Mouse (Mus musculus): ENCODE results near the gene Maml1. TPM values are rescaled to one million over a fixed set of nuclear protein-coding genes. Genes with fewer than 3 reads are reported as not detected.
"Not testable (repeated sequence)": the region's sequence is repeated elsewhere in the genome, so short reads cannot be mapped to it uniquely, and the experiment has no call there.

The Maml1 gene
- polyA plus RNA-seq, 1 experiment from 2014 or later = 3.0 TPM

DNA sequence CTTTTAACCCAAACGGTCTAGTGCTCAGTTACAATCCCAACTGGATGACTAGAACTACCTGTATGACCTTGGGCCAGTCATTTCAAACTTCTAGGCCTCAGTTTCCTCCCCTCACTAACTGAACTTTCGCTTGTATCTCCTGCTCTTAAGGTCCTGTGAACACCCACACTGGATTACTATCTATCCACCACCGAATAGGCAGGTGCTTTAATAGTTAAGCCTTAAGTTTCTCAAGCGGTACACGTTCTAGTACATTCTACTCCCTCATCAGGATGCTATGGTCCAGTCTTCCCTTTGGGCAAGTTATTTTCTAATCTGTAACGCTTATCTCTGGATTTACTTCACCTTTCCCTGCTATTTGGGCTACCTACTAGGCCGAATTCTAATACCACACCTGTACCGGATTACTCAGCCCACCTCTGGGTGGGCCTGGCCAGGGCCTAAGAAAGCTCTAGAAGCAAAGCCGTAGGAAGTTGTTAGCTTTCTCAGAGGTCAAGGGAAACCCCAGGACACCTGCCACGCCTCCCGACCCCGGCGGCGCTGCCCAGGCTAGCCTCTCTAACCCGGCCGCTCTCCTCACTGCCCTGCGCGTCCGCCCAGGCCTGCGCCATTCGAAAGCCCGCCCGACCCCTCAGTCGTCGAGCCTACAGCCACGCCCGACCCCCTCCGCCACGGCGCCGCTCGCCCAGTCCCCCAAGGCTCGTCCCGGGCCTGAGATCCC lies 32.8 kb upstream of the Maml1 start:
- WGBS = under 1% methylated on average over 34 of the region's 34 CpGs
- peak overlapping the region; percentile 99 for H3K9ac ChIP-seq (ENCODE audit: low read depth, low read length)
- ATAC-seq = peak; percentile 70
- H3K9me3 ChIP-seq (ENCODE audit: control insufficient read depth, low read length) = no peaks in the 10 kb centered on the region
- H3K27ac ChIP-seq (ENCODE audit: low read length) = peak overlapping the region; percentile 90
- no peaks in the 10 kb centered on the region for H3K27me3 ChIP-seq (replicated peaks; ENCODE audit: control insufficient read depth, insufficient read depth, low read length)
- H3K4me3 ChIP-seq (ENCODE audit: low read length) = peak overlapping the region; percentile 92
- no peaks in the 10 kb centered on the region for H3K36me3 ChIP-seq (ENCODE audit: control insufficient read depth, insufficient read depth, low read length)
- H3K4me2 ChIP-seq (ENCODE audit: low read depth, low read length) = peak overlapping the region; percentile 70
- peaks cover 14% of the 10 kb centered on the region for H3K4me1 ChIP-seq (ENCODE audit: control insufficient read depth, insufficient read depth, low read length)

DNA sequence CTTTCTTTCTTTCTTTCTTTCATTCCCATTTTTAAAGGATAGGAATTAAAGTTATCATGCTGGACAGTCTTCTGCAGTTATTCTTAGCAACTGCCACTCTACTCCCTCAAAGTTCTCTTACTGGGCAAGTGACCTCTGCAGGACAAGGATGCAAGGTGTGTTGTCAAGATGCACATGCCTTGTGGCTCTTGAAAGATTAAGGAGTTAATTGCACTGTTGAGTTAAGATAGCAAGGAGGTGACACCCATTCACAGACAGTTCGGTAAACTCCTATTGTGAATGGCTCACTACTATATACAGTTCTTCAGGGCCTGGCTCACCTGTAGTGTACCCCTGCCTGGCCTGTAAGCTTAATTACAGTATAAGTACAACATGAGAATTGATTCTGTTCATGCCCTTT lies 31.7 kb upstream of the Maml1 start:
- no peak overlapping the region for H3K27ac ChIP-seq (ENCODE audit: low read length)
- H3K9me3 ChIP-seq (ENCODE audit: control insufficient read depth, low read length) = no peaks in the 10 kb centered on the region
- ATAC-seq = no peak
- H3K9ac ChIP-seq (ENCODE audit: low read depth, low read length) = peak overlapping the region; percentile 99; the same call in 1 of the 2 replicates
- H3K36me3 ChIP-seq (ENCODE audit: control insufficient read depth, insufficient read depth, low read length) = no peaks in the 10 kb centered on the region
- WGBS = 23% methylated on average over 1 of the region's 1 CpGs
- H3K4me3 ChIP-seq (ENCODE audit: low read length) = peak overlapping the region; percentile 92
- no peaks in the 10 kb centered on the region for H3K27me3 ChIP-seq (replicated peaks; ENCODE audit: control insufficient read depth, insufficient read depth, low read length)
- H3K4me2 ChIP-seq (ENCODE audit: low read depth, low read length) = peak overlapping the region; percentile 70
- peaks cover 14% of the 10 kb centered on the region for H3K4me1 ChIP-seq (ENCODE audit: control insufficient read depth, insufficient read depth, low read length)

DNA sequence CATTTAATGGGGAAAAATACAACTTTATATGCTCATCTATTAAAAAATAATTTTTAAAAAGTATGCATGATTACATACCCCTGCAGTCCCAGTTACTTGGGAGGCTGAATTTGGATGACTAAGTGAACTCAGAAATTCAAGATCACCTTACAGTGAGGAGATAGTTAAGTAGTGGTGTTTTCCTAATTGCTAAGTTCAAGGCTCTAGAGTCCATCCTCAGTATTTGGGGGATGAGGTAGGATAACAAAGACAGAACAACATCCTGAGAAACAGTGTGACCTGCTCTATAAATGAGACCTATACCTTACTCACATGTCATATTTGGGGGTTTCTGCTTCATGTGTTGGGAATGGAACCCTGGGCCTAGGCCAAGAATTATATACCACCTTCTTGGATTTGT lies 30.2 kb upstream of the Maml1 start:
- H3K4me1 ChIP-seq (ENCODE audit: control insufficient read depth, insufficient read depth, low read length) = peaks cover 17% of the 10 kb centered on the region
- no peaks in the 10 kb centered on the region for H3K36me3 ChIP-seq (ENCODE audit: control insufficient read depth, insufficient read depth, low read length)
- H3K4me3 ChIP-seq (ENCODE audit: low read length) = no peak overlapping the region
- no peaks in the 10 kb centered on the region for H3K9me3 ChIP-seq (ENCODE audit: control insufficient read depth, low read length)
- no peak overlapping the region for H3K9ac ChIP-seq (ENCODE audit: low read depth, low read length)
- ATAC-seq = no peak
- H3K27me3 ChIP-seq (replicated peaks; ENCODE audit: control insufficient read depth, insufficient read depth, low read length) = no peaks in the 10 kb centered on the region
- H3K27ac ChIP-seq (ENCODE audit: low read length) = no peak overlapping the region
- H3K4me2 ChIP-seq (ENCODE audit: low read depth, low read length) = peak overlapping the region; percentile 22; the same call in 1 of the 2 replicates

DNA sequence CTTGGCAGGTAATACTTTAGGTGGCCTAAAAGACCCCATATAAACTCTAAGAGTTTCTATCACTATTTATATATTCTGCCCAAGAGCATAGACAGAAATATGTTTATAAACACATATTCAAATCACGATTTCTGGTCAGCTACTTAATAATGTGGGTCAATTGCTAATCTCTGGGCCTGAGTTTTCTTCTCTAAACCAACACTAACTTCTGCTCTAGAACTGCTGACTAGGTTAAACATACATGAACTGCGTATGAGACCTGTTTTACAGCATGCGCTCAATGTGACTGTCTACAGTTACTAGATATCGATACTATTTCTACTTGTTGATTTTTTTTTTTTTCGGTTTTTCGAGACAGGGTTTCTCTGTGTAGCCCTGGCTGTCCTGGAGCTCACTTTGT lies 29.1 kb upstream of the Maml1 start:
- H3K9me3 ChIP-seq (ENCODE audit: control insufficient read depth, low read length) = no peaks in the 10 kb centered on the region
- H3K27me3 ChIP-seq (replicated peaks; ENCODE audit: control insufficient read depth, insufficient read depth, low read length) = no peaks in the 10 kb centered on the region
- no peak overlapping the region for H3K9ac ChIP-seq (ENCODE audit: low read depth, low read length)
- H3K4me3 ChIP-seq (ENCODE audit: low read length) = no peak overlapping the region
- WGBS = 84% methylated on average over 6 of the region's 6 CpGs
- H3K36me3 ChIP-seq (ENCODE audit: control insufficient read depth, insufficient read depth, low read length) = no peaks in the 10 kb centered on the region
- ATAC-seq = no peak
- H3K27ac ChIP-seq (ENCODE audit: low read length) = no peak overlapping the region
- H3K4me2 ChIP-seq (ENCODE audit: low read depth, low read length) = 0 out of 2 replicates have a peak overlapping the region, but pooled peaks have one; percentile 5
- peaks cover 17% of the 10 kb centered on the region for H3K4me1 ChIP-seq (ENCODE audit: control insufficient read depth, insufficient read depth, low read length)

DNA sequence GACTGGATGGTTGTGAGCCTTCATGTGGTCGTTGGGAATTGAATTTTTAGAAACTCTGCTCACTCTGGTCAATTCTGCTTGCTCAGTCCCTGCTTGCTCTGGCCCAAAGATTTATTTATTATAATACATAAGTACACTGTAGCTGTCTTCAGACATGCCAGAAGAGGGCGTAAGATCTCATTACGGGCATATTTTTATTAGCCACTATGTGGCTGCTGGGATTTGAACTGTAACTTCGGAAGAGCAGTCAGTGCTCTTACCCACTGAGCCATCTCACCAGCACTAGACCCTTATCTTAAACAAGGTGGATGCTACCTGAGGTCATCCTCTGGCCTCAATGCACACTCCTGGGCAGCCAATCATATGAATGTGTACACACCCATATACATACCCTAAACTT lies 27.2 kb upstream of the Maml1 start:
- not testable (repeated sequence) for H3K4me2 ChIP-seq (ENCODE audit: low read depth, low read length); ATAC-seq

DNA sequence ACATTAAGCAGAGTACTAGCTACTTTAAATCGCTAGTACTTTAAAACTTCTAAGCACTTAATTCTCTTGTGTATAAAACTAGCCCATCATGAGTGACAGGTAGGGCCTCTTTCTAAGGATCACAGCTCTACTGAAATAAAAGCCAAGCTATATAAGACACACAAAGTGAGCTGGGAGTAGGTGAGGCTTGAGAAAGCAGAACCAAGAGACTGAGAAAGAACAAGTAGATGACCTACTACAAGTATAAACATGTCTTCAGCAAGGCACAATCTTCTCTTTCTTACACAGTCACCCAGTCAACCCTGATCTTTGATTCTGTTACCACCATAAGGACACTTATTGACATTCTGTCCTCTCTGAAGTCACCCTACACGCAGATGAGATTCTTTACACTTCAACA lies 20.7 kb upstream of the Maml1 start:
- Histone ChIP-seq H3K4me1 (ENCODE audit: control insufficient read depth, insufficient read depth, low read length) (peaks cover 7% of the 10 kb centered on the region; the same call in 1 of the 2 replicates), H3K4me3 (ENCODE audit: low read length) (no peak overlapping the region), H3K9ac (ENCODE audit: low read depth, low read length) (no peak overlapping the region), H3K4me2 (ENCODE audit: low read depth, low read length) (no peak overlapping the region), H3K27ac (ENCODE audit: low read length) (no peak overlapping the region), H3K27me3 (replicated peaks; ENCODE audit: control insufficient read depth, insufficient read depth, low read length) (no peaks in the 10 kb centered on the region), H3K36me3 (ENCODE audit: control insufficient read depth, insufficient read depth, low read length) (peaks cover 10% of the 10 kb centered on the region; the same call in 1 of the 2 replicates), H3K9me3 (ENCODE audit: control insufficient read depth, low read length) (no peaks in the 10 kb centered on the region)
- WGBS = 70% methylated on average over 2 of the region's 2 CpGs
- ATAC-seq = no peak

More for the DNA sequence above, 27.2 kb upstream of the Maml1 start:
- peaks cover 17% of the 10 kb centered on the region for H3K4me1 ChIP-seq (ENCODE audit: control insufficient read depth, insufficient read depth, low read length)
- H3K9ac ChIP-seq (ENCODE audit: low read depth, low read length); H3K9me3 ChIP-seq (ENCODE audit: control insufficient read depth, low read length); H3K4me3 ChIP-seq (ENCODE audit: low read length); H3K27ac ChIP-seq (ENCODE audit: low read length); H3K27me3 ChIP-seq (replicated peaks; ENCODE audit: control insufficient read depth, insufficient read depth, low read length); H3K36me3 ChIP-seq (ENCODE audit: control insufficient read depth, insufficient read depth, low read length): not testable (repeated sequence)
- WGBS = 78% methylated on average over 4 of the region's 4 CpGs

DNA sequence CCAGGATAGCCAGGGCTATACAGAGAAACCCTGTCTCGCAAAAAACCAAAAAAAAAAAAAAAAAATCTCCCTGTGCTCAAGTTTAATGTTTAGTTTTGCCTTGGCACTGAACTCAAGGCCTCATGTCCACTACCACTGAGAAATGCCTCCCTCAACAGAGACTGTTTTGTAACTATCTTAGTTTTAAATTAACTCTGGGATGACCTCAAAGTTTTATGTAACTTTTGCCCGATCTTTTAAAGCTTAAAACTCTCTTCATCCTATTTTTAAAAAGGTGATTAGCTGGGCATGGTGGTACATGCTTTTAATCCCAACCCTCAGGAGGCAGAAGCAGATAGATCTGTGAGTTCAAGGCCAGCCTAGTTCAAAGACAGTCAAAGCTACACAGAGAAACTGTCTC lies 11.3 kb upstream of the Maml1 start:
- Histone ChIP-seq H3K4me3 (ENCODE audit: low read length) (no peak overlapping the region), H3K4me1 (ENCODE audit: control insufficient read depth, insufficient read depth, low read length) (no peaks in the 10 kb centered on the region), H3K9ac (ENCODE audit: low read depth, low read length) (no peak overlapping the region), H3K36me3 (ENCODE audit: control insufficient read depth, insufficient read depth, low read length) (peaks cover 19% of the 10 kb centered on the region), H3K27ac (ENCODE audit: low read length) (no peak overlapping the region), H3K9me3 (ENCODE audit: control insufficient read depth, low read length) (no peaks in the 10 kb centered on the region), H3K4me2 (ENCODE audit: low read depth, low read length) (no peak overlapping the region), H3K27me3 (replicated peaks; ENCODE audit: control insufficient read depth, insufficient read depth, low read length) (no peaks in the 10 kb centered on the region)
- no peak for ATAC-seq
- 88% methylated on average over 2 of the region's 2 CpGs for WGBS

DNA sequence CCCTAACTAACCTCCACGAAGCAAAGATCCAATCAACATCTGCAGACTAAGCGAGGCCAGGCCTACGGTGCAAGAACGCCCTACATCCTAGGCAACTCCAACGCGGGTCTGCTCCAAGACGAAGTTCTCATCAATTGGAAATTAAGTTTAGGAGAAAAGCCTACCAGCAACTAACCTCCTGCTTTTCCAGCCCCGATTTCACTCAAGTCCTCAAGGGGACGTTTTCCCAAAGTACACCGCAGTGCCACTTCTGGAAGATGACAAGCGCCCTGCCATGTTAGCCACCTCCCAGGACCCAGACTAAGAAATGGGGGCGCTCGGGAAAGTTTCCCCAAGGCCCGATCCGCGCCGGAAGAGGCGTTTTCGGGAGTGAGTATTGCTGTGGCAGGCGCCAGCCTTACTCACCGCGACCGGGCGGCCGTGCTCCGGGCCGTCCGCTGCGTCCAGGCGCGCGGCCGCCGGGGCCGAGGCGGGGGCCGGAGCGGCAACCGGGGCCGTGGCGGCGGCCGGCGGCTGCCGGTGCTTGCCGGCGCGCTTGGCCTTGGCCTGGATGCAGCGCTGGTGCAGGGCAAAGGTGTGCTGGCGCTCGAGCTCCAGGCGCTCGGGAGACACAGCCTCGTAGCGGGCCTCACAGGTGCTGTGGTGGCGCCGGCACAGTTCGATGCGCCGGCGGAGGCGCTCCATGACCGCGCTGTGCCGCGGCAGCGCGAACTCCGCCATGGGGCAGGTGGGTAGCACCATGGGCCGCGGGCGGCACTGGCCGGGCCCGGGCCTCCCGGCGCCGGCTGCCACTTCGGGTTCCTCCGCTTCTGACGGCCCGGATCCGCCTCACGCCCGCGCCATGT lies 568 bp downstream of the Maml1 start:
- peaks cover 6% of the 10 kb centered on the region for H3K36me3 ChIP-seq (ENCODE audit: control insufficient read depth, insufficient read depth, low read length)
- peak overlapping the region; percentile 96 for H3K4me3 ChIP-seq (ENCODE audit: low read length)
- peak overlapping the region; percentile 86 for H3K4me2 ChIP-seq (ENCODE audit: low read depth, low read length)
- peaks cover 11% of the 10 kb centered on the region for H3K4me1 ChIP-seq (ENCODE audit: control insufficient read depth, insufficient read depth, low read length)
- no peaks in the 10 kb centered on the region for H3K27me3 ChIP-seq (replicated peaks; ENCODE audit: control insufficient read depth, insufficient read depth, low read length)
- H3K27ac ChIP-seq (ENCODE audit: low read length) = peak overlapping the region; percentile 98
- peak; percentile 83 for ATAC-seq
- H3K9me3 ChIP-seq (ENCODE audit: control insufficient read depth, low read length) = no peaks in the 10 kb centered on the region
- WGBS = under 1% methylated on average over 71 of the region's 85 CpGs
- H3K9ac ChIP-seq (ENCODE audit: low read depth, low read length) = peak overlapping the region; percentile 99

DNA sequence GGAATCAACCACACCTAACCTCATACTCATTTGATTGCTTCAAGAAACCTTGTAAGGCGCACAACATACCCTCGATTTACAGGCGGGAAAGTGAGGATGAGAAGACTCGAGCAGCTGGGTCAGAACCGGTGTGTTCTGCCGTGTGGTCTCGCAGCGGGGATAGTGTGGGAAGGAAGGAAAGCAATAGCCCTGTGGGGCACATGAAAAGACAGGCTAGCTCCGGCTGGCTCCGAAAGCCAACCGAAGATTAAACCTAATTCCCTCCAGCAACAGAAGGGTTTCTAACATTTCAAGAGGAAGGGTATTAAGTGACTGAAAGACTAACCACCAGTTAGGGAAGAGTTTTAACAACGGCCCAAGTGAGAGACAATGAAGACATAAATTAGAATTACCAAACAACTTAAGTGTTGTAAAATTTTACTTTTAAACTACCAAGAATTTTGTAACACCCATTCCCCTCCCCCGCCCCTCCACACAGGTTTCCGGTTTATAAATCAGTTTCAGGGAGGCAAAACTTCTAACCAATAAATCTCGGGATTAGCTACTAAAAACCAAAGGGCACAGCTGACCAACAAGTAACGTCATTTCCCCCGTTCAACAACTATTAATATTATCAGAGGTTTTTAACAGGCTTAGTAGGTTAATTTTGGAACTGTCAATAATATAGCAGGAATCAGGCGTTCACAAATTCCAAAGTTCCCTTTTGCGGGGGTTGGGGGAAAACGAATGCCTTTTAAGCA lies 1.5 kb downstream of the Maml1 start:
- Histone ChIP-seq H3K9ac (ENCODE audit: low read depth, low read length) (peak overlapping the region; percentile 99), H3K4me1 (ENCODE audit: control insufficient read depth, insufficient read depth, low read length) (peaks cover 11% of the 10 kb centered on the region), H3K27ac (ENCODE audit: low read length) (peak overlapping the region; percentile 98), H3K27me3 (replicated peaks; ENCODE audit: control insufficient read depth, insufficient read depth, low read length) (no peaks in the 10 kb centered on the region), H3K4me3 (ENCODE audit: low read length) (peak overlapping the region; percentile 96), H3K36me3 (ENCODE audit: control insufficient read depth, insufficient read depth, low read length) (peaks cover 4% of the 10 kb centered on the region), H3K9me3 (ENCODE audit: control insufficient read depth, low read length) (no peaks in the 10 kb centered on the region), H3K4me2 (ENCODE audit: low read depth, low read length) (peak overlapping the region; percentile 86)
- ATAC-seq = no peak
- 10% methylated on average over 20 of the region's 20 CpGs for WGBS

All from intestine, embryonic 16.5 days (tissue).